Mouse (Mus musculus) bone marrow macrophage, adult 2 months (primary cell): ENCODE data around the gene Cinp. TPM values are rescaled to one million over a fixed set of nuclear protein-coding genes. Genes with fewer than 3 reads are reported as not detected.

Source experiments
- H3K27ac ChIP-seq: 2 replicates; pipeline ENCODE4 v1.5.1; 2012; ENCODE audit warnings: low read depth, low read length; ENCODE audit not compliant: insufficient read depth
- H3K4me1 ChIP-seq: 2 replicates; pipeline ENCODE4 v1.6.1; 2012; ENCODE audit warnings: low read length; ENCODE audit not compliant: control insufficient read depth, insufficient read depth
- H3K4me3 ChIP-seq: 2 replicates; pipeline ENCODE4 v1.5.1; 2012; ENCODE audit warnings: mild to moderate bottlenecking, low read length, moderate library complexity; ENCODE audit not compliant: insufficient read depth
- CTCF ChIP-seq: IDR thresholded peaks from 2 replicates; pipeline ENCODE4 v1.5.1; 2012; ENCODE audit warnings: low read depth, mild to moderate bottlenecking, low read length, moderate library complexity
- POLR2A ChIP-seq: IDR thresholded peaks from 2 replicates; pipeline ENCODE4 v1.6.1; 2012; ENCODE audit warnings: mild to moderate bottlenecking, low read depth, low read length, borderline replicate concordance
- polyA plus RNA-seq: library from polyadenylated mRNA; stranded (reverse); fragments of >200 nt; gene quantifications from 2 replicates; pipeline ENCODE4 v1.2.4, GENCODE M21; 2012; ENCODE audit not compliant: missing spikeins, insufficient read depth, insufficient read length

The Cinp gene
- polyA plus RNA-seq, 1 experiment, result 35.7 TPM

- no peak overlapping the region for H3K27ac ChIP-seq
- no peak overlapping the region for H3K4me3 ChIP-seq
- TF ChIP-seq CTCF (no peak), POLR2A (no peak)
Observed at GRCm38 (mm10) chr12:110837192-110837841, 51.6 kb downstream of the Cinp start.

GRCm38 (mm10) chr12:110836729-110837128, 52.2 kb downstream of the Cinp start:
- Histone ChIP-seq H3K27ac (no peak overlapping the region), H3K4me3 (no peak overlapping the region), H3K4me1 (peaks cover 11% of the 10 kb centered on the region)
- TF ChIP-seq POLR2A (no peak), CTCF (no peak)

More at GRCm38 (mm10) chr12:110837192-110837841, 51.6 kb downstream of the Cinp start:
- H3K4me1 ChIP-seq, result peaks cover 14% of the 10 kb centered on the region

- no peak overlapping the region for H3K4me3 ChIP-seq
- H3K27ac ChIP-seq, result no peak overlapping the region
- TF ChIP-seq POLR2A, result no peak
- TF ChIP-seq CTCF, result no peak
- H3K4me1 ChIP-seq, result peaks cover 7% of the 10 kb centered on the region
Observed at GRCm38 (mm10) chr12:110835182-110835581, 53.8 kb downstream of the Cinp start.

DNA sequence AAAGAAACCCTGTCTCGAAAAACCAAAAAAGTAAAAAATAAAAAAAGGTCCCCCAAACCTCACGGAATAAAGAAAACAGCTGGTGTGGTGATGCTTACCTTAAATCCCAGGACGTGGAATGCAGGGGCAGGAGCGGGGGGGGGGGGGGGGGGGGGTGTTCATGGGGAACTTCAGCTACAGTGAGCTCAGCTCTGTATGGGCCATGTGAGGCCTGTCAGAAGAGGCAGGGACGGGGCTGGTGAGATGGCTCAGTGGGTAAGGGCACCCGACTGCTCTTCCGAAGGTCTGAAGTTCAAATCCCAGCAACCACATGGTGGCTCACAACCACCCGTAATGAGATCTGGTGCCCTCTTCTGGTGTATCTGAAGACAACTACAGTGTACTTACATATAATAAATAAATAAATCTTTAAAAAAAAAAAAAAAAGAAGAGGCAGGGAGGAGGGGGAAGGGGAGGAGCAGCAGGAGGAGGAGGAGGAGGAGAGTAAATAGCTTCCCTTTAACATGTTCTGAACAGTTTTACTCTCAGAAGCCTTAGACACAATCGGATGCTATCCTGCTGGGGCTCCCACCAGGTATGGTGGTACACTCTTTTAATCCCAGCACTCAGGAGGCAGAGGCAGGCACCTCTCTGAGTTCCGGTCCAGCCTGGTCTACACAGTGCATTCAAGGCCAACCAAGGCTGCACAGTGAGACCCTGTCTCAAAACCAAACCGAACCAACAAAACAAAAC, 58.5 kb downstream of the Cinp start:
- TF ChIP-seq POLR2A, result no peak
- no peak for TF ChIP-seq CTCF
- Histone ChIP-seq H3K27ac (no peak overlapping the region), H3K4me3 (no peak overlapping the region), H3K4me1 (no peaks in the 10 kb centered on the region)

GRCm38 (mm10) chr12:110828908-110829307, 60.0 kb downstream of the Cinp start:
- TF ChIP-seq POLR2A (no peak), CTCF (no peak)
- no peaks in the 10 kb centered on the region for H3K4me1 ChIP-seq

More at GRCm38 (mm10) chr12:110828908-110829307, 60.0 kb downstream of the Cinp start:
- H3K27ac ChIP-seq, result no peak overlapping the region
- H3K4me3 ChIP-seq, result no peak overlapping the region

Other genes with a start within 250 kb of the Cinp start
- gene 1700001K19Rik, start 206.5 kb downstream of the Cinp start, polyA plus RNA-seq, result not detected in 2 replicates
- gene Hsp90aa1, start 186.4 kb downstream of the Cinp start, polyA plus RNA-seq, result 156 and 159 TPM in 2 replicates
- gene Wdr20, start 151.2 kb downstream of the Cinp start, polyA plus RNA-seq, result 27.9 and 33.7 TPM in 2 replicates
- gene Mok, start 48.2 kb downstream of the Cinp start, polyA plus RNA-seq, result 5.4 and 5.7 TPM in 2 replicates
- 10.9 and 12.7 TPM in 2 replicates for gene Zfp839, start 38.9 kb downstream of the Cinp start, polyA plus RNA-seq
- 6.6 and 6.8 TPM in 2 replicates for gene Tecpr2, start 119 bp upstream of the Cinp start, polyA plus RNA-seq
- gene Ankrd9, start 89.9 kb upstream of the Cinp start, polyA plus RNA-seq, result 2.2 and 2.3 TPM in 2 replicates
- 26.2 and 33.8 TPM in 2 replicates for gene Rcor1, start 150.2 kb upstream of the Cinp start, polyA plus RNA-seq